Mouse (Mus musculus) midbrain, embryonic 14.5 days (tissue): ENCODE results near the gene Zfr. TPM values are rescaled to one million over a fixed set of nuclear protein-coding genes. Genes with fewer than 3 reads are reported as not detected.
A peak's percentile ranks its signal among the peaks of the same experiment; 100 is the strongest.

ENCODE experiments used
- ATAC-seq: fragments of 200-750 bp; cut with Nextera tagmentation; 2 replicates; pipeline ENCODE4 v1.8.0; 2017; ENCODE audit warnings: moderate number of reproducible peaks, moderate library complexity; ENCODE audit not compliant: low FRiP score, low TSS enrichment
- DNase-seq: peaks from one replicate; pipeline ENCODE4 v3.0.0-alpha.2; 2015
- H3K27ac ChIP-seq: fragments of 300-500 bp; sonication (generic); replicated peaks from 2 replicates; pipeline ENCODE4 v1.5.1; 2014; ENCODE audit warnings: mild to moderate bottlenecking, low read depth, low read length, moderate library complexity
- H3K27me3 ChIP-seq: fragments of 300-500 bp; sonication (generic); 2 replicates; pipeline ENCODE4 v1.6.1; 2014; ENCODE audit warnings: low read length, control low read depth, mixed read lengths; ENCODE audit not compliant: control insufficient read depth, insufficient read depth
- H3K36me3 ChIP-seq: fragments of 300-500 bp; sonication (generic); 2 replicates; pipeline ENCODE4 v1.6.1; 2014; ENCODE audit warnings: low read length, control low read depth; ENCODE audit not compliant: control insufficient read depth, insufficient read depth
- H3K4me1 ChIP-seq: fragments of 300-500 bp; sonication (generic); 2 replicates; pipeline ENCODE4 v1.6.1; 2014; ENCODE audit warnings: mild to moderate bottlenecking, antibody characterized with exemption, low read length, control low read depth; ENCODE audit not compliant: control insufficient read depth, insufficient read depth
- H3K4me2 ChIP-seq: fragments of 300-500 bp; sonication (generic); 2 replicates; pipeline ENCODE4 v1.6.1; 2014; ENCODE audit warnings: mild to moderate bottlenecking, low read length, moderate library complexity
- H3K4me3 ChIP-seq: fragments of 300-500 bp; sonication (generic); replicated peaks from 2 replicates; pipeline ENCODE4 v1.5.1; 2014; ENCODE audit warnings: low read depth, low read length
- H3K9ac ChIP-seq: fragments of 300-500 bp; sonication (generic); replicated peaks from 2 replicates; pipeline ENCODE4 v1.6.1; 2014; ENCODE audit warnings: mild to moderate bottlenecking, low read length, moderate library complexity
- H3K9me3 ChIP-seq: fragments of 300-500 bp; sonication (generic); 2 replicates; pipeline ENCODE4 v1.6.1; 2016; ENCODE audit warnings: low read length, control low read depth, mixed read lengths; ENCODE audit not compliant: control insufficient read depth
- WGBS: fragments of 180-500 bp; shearing (Covaris S2); extraction: QIAGEN DNeasy Blood & Tissue Kit; methylation state at CpG from one replicate; pipeline ENCODE4 v1.1.7; 2014; 5-methylcytosine and 5-hydroxymethylcytosine counted together
- microRNA counts: library from miRNA; unstranded; fragments of <30 nt; microRNA quantifications from one replicate; lab custom pipeline; 2016
- microRNA-seq: library from miRNA; unstranded; fragments of <30 nt; microRNA quantifications from one replicate; pipeline ENCODE4, GENCODE M21; 2016
- polyA plus RNA-seq: library from polyadenylated mRNA; unstranded; fragments of >200 nt; fragmentation: Nextera tagmentation; extraction: Ambion mirVana; gene quantifications from 2 replicates; pipeline ENCODE4 v1.2.1, GENCODE M21; 2014

The Zfr gene
- polyA plus RNA-seq, 1 experiment from 2014 or later: 222 TPM

DNA sequence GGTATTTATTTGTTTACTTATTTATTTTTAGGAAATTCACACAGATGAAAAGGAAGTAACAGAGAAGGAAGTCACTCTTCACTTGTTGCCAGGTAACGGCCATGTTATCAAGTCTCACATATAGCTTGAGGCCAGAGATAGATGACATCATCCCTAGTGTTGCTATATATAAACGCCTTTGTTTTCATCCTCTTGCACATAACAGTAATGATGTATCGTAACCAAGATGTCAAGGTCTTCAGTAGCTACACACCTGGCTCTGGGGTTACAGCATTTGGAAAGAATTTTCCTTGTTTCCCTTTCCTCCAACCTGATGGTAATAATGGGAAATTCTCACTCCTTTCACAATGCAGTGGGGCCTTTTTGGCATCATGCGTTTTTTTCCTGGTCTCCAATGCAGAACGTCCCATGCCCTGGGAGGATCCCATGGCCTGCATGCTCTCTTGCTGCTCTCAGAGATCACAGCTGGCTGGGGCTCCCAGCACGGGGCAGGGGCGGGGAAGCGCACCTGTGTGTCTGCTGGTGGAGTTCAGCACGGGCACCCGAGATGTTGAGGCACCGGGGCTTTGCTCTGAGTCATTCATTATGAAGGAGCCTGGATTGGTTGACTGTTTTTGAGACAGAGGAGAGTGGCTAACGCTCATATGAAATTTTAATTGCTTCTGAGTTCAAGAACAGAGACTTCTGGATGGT, 112.8 kb downstream of the Zfr start:
- Histone ChIP-seq H3K4me3 (no peak overlapping the region), H3K9ac (no peak overlapping the region), H3K27me3 (no peaks in the 10 kb centered on the region), H3K4me2 (no peak overlapping the region), H3K9me3 (no peaks in the 10 kb centered on the region), H3K4me1 (no peaks in the 10 kb centered on the region), H3K27ac (0 out of 2 replicates have a peak overlapping the region, but pooled peaks have one; percentile 37), H3K36me3 (peaks cover 16% of the 10 kb centered on the region)
- ATAC-seq (no peak), DNase-seq (peak; percentile 39)
- 67% methylated on average over 12 of the region's 12 CpGs for WGBS

GRCm38 (mm10) chr15:12231462-12231861, 113.8 kb downstream of the Zfr start:
- Histone ChIP-seq H3K27me3 (no peaks in the 10 kb centered on the region), H3K4me1 (no peaks in the 10 kb centered on the region), H3K27ac (no peak overlapping the region), H3K4me3 (no peak overlapping the region), H3K9ac (no peak overlapping the region), H3K36me3 (peaks cover 23% of the 10 kb centered on the region), H3K4me2 (no peak overlapping the region), H3K9me3 (no peaks in the 10 kb centered on the region)
- no peak for DNase-seq
- no peak for ATAC-seq
- 77% methylated on average over 6 of the region's 6 CpGs for WGBS

- no peak overlapping the region for H3K4me2 ChIP-seq
- no peaks in the 10 kb centered on the region for H3K9me3 ChIP-seq
- H3K27ac ChIP-seq: no peak overlapping the region
- H3K9ac ChIP-seq: no peak overlapping the region
- DNase-seq: no peak
- H3K4me3 ChIP-seq: no peak overlapping the region
- peaks cover 23% of the 10 kb centered on the region for H3K36me3 ChIP-seq
- 84% methylated on average over 11 of the region's 11 CpGs for WGBS
- H3K4me1 ChIP-seq: no peaks in the 10 kb centered on the region
- 0 out of 2 replicates have a peak, but pooled peaks have one; percentile 34 for ATAC-seq
- H3K27me3 ChIP-seq: no peaks in the 10 kb centered on the region
Measured at GRCm38 (mm10) chr15:12232429-12232828, 114.8 kb downstream of the Zfr start.

DNA sequence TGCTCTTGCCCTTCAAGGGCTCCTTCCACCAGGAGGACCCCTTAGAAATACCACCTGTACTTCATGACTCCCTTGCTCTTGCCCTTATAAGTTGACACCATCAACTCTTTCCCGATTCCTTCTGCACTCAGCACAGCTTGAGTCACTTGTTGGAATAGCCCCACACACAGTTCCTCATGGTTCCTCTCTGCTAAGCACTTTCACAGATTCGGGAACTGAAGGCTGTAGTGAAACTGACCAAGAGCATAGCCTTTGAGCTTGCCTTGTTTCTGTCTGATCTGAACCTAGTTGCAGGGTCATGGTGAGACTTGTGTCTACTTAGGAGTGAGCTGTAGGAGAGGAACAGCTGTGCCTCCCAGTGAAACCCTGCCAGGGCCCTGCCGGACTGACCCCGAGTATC, 115.4 kb downstream of the Zfr start:
- no peak overlapping the region for H3K4me3 ChIP-seq
- H3K27ac ChIP-seq: no peak overlapping the region
- no peaks in the 10 kb centered on the region for H3K27me3 ChIP-seq
- ATAC-seq (no peak), DNase-seq (no peak)
- peaks cover 26% of the 10 kb centered on the region for H3K36me3 ChIP-seq
- no peaks in the 10 kb centered on the region for H3K4me1 ChIP-seq
- 89% methylated on average over 4 of the region's 4 CpGs for WGBS
- H3K9ac ChIP-seq: no peak overlapping the region
- no peak overlapping the region for H3K4me2 ChIP-seq
- H3K9me3 ChIP-seq: no peaks in the 10 kb centered on the region

MicroRNAs encoded within 50 kb of the gene (microRNA counts, 519-probe panel; counts per million panel counts)
- microRNA mmu-miR-1898 (lab: Ali Mortazavi, UCI): not detected

Small RNAs within 50 kb of the gene (microRNA-seq; reads per million reads assigned to microRNA genes)
- not detected for gene Mir1898

Other genes with a start within 250 kb of the Zfr start
- gene Npr3, start 210.5 kb upstream of the Zfr start, polyA plus RNA-seq: 0.34 and 1.1 TPM in 2 replicates
- 527 and 572 TPM in 2 replicates for gene Sub1, start 120.8 kb upstream of the Zfr start, polyA plus RNA-seq
- gene Mtmr12, start 87.2 kb downstream of the Zfr start, polyA plus RNA-seq: 6.6 and 9.0 TPM in 2 replicates
- 74.5 and 88.2 TPM in 2 replicates for gene Golph3, start 203.6 kb downstream of the Zfr start, polyA plus RNA-seq
- gene 1810049J17Rik, start 204.1 kb downstream of the Zfr start, polyA plus RNA-seq: 1.6 and 1.7 TPM in 2 replicates